Mouse (Mus musculus) retina, postnatal 7 days (tissue): ENCODE data around the gene Tvp23a.
A peak's percentile ranks its signal among the peaks of the same experiment; 100 is the strongest.

Experiments used
- DNase-seq: peaks from one replicate; pipeline ENCODE4 v3.0.0-alpha.2; 2012; ENCODE audit warnings: low read depth, low spot score

Gene Tvp23a

GRCm38 (mm10) chr16:10394699-10395540 is 52.2 kb downstream of the Tvp23a start, which contains the start of gene Tekt5:
Tekt5 (minus strand) TSS chr16:10395490.
- DNase-seq: no peak

GRCm38 (mm10) chr16:10392587-10392986 is 54.6 kb downstream of the Tvp23a start:
- no peak for DNase-seq

GRCm38 (mm10) chr16:10388634-10389365 is 58.4 kb downstream of the Tvp23a start:
- no peak for DNase-seq

- DNase-seq: no peak
Observed at GRCm38 (mm10) chr16:10385261-10385660, 61.9 kb downstream of the Tvp23a start.

DNA sequence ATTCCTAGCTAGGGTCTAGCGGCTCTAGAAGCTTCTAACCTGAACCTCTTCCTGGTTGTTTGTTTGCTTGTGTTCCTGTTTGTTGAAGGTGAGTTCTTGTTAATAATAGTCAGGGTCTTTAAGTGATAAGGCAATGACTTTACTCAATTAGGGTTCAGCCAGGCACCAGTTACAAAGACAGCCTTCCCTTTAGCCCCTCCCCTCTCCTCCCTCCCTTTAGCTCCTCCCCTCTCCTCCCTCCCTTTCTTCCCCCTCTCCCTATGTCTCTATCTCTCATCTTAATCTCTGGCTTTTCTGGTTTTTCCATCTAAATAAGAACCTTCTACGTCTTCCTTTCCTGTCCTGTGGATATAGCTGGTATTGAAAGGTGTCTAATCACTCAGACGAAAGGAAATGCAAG is 62.6 kb downstream of the Tvp23a start:
- no peak for DNase-seq

DNA sequence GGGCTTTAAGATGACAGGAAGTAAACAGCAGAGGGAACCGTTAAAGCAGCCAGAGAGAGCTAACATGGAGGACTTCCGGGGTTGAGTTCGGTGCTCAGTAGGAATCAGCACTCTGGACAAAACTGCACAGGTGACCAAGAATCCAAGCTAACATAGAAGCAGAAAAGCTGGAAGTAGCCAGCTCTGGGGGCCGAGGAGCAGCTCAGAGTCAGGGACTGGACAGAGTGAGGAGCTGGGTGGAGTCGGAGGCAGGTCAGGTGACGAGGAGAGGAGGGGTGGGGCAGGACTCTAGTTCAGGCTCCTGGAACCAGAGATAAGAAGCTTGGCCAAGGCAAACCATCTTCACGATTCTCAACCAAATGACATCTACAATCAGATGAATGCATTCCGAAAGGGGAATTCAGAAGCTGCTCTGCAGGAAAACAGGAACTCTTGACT is 63.1 kb downstream of the Tvp23a start:
- DNase-seq: no peak

DNA sequence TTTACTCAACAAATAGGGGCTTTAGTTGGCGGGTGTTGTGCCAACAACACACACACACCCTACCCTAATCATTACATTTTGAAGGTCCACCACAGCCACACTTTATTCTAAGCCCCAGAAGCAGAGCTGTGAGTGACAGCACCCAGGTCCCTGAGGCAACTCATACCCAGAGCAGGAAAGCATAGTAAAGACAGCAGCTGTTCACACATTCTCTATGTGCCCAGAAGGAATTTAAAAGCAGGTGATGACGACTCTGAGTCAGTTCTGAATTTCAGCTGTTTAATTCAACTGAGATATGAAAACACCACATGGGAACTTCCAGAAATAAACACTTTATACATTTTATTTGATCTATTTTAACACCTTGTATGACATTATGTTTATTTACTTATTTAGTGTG is 67.6 kb downstream of the Tvp23a start:
- no peak for DNase-seq

DNA sequence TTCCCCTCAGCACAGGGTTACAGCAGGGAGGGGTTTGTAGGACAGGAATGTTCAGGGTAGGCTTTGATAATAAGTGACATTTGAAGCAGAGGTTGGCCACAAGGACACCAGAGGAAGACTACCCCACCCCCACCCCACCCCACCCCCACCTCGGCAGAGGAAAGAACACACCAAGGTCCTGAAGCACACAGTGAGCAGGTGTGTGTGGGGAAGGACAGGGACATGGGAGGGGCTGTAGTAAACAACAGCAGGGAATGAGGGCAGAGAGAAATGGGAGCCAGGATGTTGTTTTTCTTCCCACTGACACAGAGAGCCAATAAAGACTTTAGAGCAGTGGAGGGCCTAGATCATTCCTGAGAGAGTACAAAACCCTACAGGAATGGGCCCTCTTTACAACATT is 69.9 kb downstream of the Tvp23a start:
- no peak for DNase-seq

DNA sequence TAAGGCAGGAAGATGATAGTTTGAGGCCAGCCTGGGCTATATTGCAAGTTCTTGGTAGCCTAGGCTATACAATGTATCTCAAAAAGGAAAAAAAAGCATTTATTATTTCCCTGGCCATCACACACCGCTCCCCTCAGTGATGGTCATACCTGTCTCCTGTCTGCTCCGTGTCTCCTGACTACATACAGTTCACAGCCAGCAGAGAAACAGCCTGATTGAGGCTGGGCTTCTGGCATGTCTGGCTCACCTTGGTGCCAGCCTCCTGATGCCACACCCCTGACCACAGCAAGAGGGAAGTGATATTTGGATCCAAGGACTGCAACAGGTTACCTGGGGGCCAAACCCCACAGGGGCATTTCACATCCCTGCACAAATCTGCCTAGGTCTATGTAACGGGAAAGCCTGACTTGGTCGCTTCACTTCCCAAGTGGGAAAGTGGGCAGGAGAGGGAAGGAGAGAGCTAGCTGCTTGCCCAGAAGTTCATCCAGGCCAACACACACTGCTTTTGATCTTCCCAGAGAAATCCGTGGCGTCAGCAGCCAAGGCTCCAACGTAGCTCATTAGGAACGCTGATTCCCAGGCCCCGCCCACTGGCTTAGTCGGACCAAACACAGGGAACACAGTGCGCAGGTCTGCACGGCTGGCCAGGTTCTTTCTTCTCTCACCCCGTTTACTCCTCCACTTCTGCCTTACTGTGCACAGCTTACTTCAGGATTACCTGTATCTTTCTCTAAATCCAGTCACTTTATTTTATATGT is 72.7 kb downstream of the Tvp23a start:
- peak; percentile 43 for DNase-seq

- DNase-seq: no peak
Observed at GRCm38 (mm10) chr16:10372372-10372771, 74.8 kb downstream of the Tvp23a start.
